Mouse (Mus musculus) kidney, postnatal 0 days (tissue): ENCODE measurements around the gene Unk. TPM values are rescaled to one million over a fixed set of nuclear protein-coding genes. Genes with fewer than 3 reads are reported as not detected.

Source experiments
- ATAC-seq: fragments of 200-750 bp; cut with Nextera tagmentation; replicated peaks from 2 replicates; pipeline ENCODE4 v1.8.0; 2017; ENCODE audit warnings: low read depth, moderate number of reproducible peaks, moderate TSS enrichment, moderate library complexity; ENCODE audit not compliant: low FRiP score
- DNase-seq: peaks from one replicate; pipeline ENCODE4 v3.0.0-alpha.2; 2016; ENCODE audit warnings: low spot score
- H3K27ac ChIP-seq: fragments of 300-500 bp; sonication (generic); 2 replicates; pipeline ENCODE4 v1.5.1; 2014; ENCODE audit warnings: mild to moderate bottlenecking
- H3K27me3 ChIP-seq: fragments of 300-500 bp; sonication (generic); 2 replicates; pipeline ENCODE4 v1.6.1; 2014; ENCODE audit warnings: low read length, mixed read lengths; ENCODE audit not compliant: insufficient read depth
- H3K36me3 ChIP-seq: fragments of 300-500 bp; sonication (generic); 2 replicates; pipeline ENCODE4 v1.6.1; 2014; ENCODE audit warnings: low read length, mixed read lengths; ENCODE audit not compliant: insufficient read depth
- H3K4me1 ChIP-seq: fragments of 300-500 bp; sonication (generic); replicated peaks from 2 replicates; pipeline ENCODE4 v1.6.1; 2014; ENCODE audit warnings: antibody characterized with exemption, low read length, mixed read lengths; ENCODE audit not compliant: insufficient read depth
- H3K4me2 ChIP-seq: fragments of 300-500 bp; sonication (generic); 2 replicates; pipeline ENCODE4 v1.6.1; 2014; ENCODE audit warnings: mild to moderate bottlenecking, low read length, moderate library complexity, mixed read lengths
- H3K4me3 ChIP-seq: fragments of 300-500 bp; sonication (generic); replicated peaks from 2 replicates; pipeline ENCODE4 v1.5.1; 2014; ENCODE audit warnings: low read depth, low read length
- H3K9ac ChIP-seq: fragments of 300-500 bp; sonication (generic); 2 replicates; pipeline ENCODE4 v1.6.1; 2014; ENCODE audit warnings: low read depth, low read length
- H3K9me3 ChIP-seq: fragments of 300-500 bp; sonication (generic); replicated peaks from 2 replicates; pipeline ENCODE4 v1.6.1; 2016; ENCODE audit warnings: low read length, inconsistent platforms, mixed read lengths
- CTCF ChIP-seq: IDR thresholded peaks from 2 replicates; pipeline ENCODE4 v1.5.1; 2016; ENCODE audit warnings: antibody characterized with exemption, low read depth, mild to moderate bottlenecking, moderate library complexity
- WGBS: fragments of 180-500 bp; shearing (Covaris S2); extraction: QIAGEN DNeasy Blood & Tissue Kit; methylation state at CpG from one replicate; pipeline ENCODE4 v1.1.7; 2014; 5-methylcytosine and 5-hydroxymethylcytosine counted together
- polyA plus RNA-seq: library from polyadenylated mRNA; unstranded; fragments of >200 nt; fragmentation: Nextera tagmentation; extraction: Ambion mirVana; gene quantifications from 2 replicates; pipeline ENCODE4 v1.2.1, GENCODE M21; 2015

The Unk gene
- polyA plus RNA-seq, 1 experiment from 2014 or later: 21.4 TPM

DNA sequence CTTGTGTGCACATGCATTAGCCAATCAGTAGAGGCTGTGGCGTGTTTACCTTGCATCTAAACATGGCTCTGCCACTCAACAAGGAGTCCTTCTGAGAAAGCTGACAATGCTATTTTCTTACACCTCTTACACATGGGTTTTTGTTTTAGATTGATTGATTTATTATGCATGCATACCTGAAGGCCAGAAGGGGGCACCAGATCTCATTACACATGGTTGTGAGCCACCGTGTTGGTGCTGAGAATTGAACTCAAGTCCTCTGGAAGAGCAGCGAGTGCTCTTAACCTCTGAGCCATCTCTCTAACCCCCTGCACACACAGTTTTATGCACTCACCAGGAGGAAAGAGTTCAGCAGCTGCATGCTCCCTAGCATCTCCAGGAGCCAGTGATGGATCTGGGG, 27.2 kb upstream of the Unk start:
- no peak overlapping the region for H3K27ac ChIP-seq
- H3K4me3 ChIP-seq: no peak overlapping the region
- no peaks in the 10 kb centered on the region; the same call in 1 of the 2 replicates for H3K27me3 ChIP-seq
- H3K4me1 ChIP-seq: peaks cover 13% of the 10 kb centered on the region; the same call in 1 of the 2 replicates
- TF ChIP-seq CTCF: peak; percentile 37
- no peak overlapping the region for H3K4me2 ChIP-seq
- 87% methylated on average over 3 of the region's 3 CpGs for WGBS
- no peak overlapping the region for H3K9ac ChIP-seq
- no peaks in the 10 kb centered on the region for H3K9me3 ChIP-seq
- ATAC-seq (no peak), DNase-seq (no peak)
- 0 out of 2 replicates have a peak, but pooled peaks cover 1% of the 10 kb centered on the region for H3K36me3 ChIP-seq

GRCm38 (mm10) chr11:116004186-116004823, 25.8 kb upstream of the Unk start:
- H3K36me3 ChIP-seq: 0 out of 2 replicates have a peak, but pooled peaks cover 11% of the 10 kb centered on the region
- no peaks in the 10 kb centered on the region for H3K9me3 ChIP-seq
- H3K4me1 ChIP-seq: peaks cover 13% of the 10 kb centered on the region; the same call in 1 of the 2 replicates
- no peaks in the 10 kb centered on the region; the same call in 1 of the 2 replicates for H3K27me3 ChIP-seq
- ATAC-seq: no peak
- peak; percentile 47 for DNase-seq
- H3K9ac ChIP-seq: peak overlapping the region; percentile 24
- H3K4me2 ChIP-seq: peak overlapping the region; percentile 50
- peak overlapping the region; percentile 26 for H3K4me3 ChIP-seq
- 28% methylated on average over 8 of the region's 8 CpGs for WGBS
- no peak for TF ChIP-seq CTCF
- H3K27ac ChIP-seq: peak overlapping the region; percentile 62

GRCm38 (mm10) chr11:116004840-116005700, 25.1 kb upstream of the Unk start:
- DNase-seq (peak; percentile 87), ATAC-seq (peak; percentile 55)
- peak; percentile 74 for TF ChIP-seq CTCF
- peaks cover 13% of the 10 kb centered on the region; the same call in 1 of the 2 replicates for H3K4me1 ChIP-seq
- 4% methylated on average over 54 of the region's 54 CpGs for WGBS
- peak overlapping the region; percentile 24 for H3K9ac ChIP-seq
- peak overlapping the region; percentile 62; the same call in 1 of the 2 replicates for H3K27ac ChIP-seq
- no peaks in the 10 kb centered on the region; the same call in 1 of the 2 replicates for H3K27me3 ChIP-seq
- 0 out of 2 replicates have a peak, but pooled peaks cover 13% of the 10 kb centered on the region for H3K36me3 ChIP-seq
- H3K4me3 ChIP-seq: peak overlapping the region; percentile 26
- H3K9me3 ChIP-seq: no peaks in the 10 kb centered on the region
- peak overlapping the region; percentile 50 for H3K4me2 ChIP-seq

GRCm38 (mm10) chr11:116005701-116006419, 24.3 kb upstream of the Unk start:
- 0 out of 2 replicates have a peak, but pooled peaks cover 13% of the 10 kb centered on the region for H3K36me3 ChIP-seq
- ATAC-seq: peak; percentile 22
- peaks cover 13% of the 10 kb centered on the region; the same call in 1 of the 2 replicates for H3K4me1 ChIP-seq
- H3K4me2 ChIP-seq: peak overlapping the region; percentile 50
- H3K9me3 ChIP-seq: no peaks in the 10 kb centered on the region
- peak overlapping the region; percentile 24; the same call in 1 of the 2 replicates for H3K9ac ChIP-seq
- 54% methylated on average over 9 of the region's 9 CpGs for WGBS
- H3K27me3 ChIP-seq: no peaks in the 10 kb centered on the region
- H3K4me3 ChIP-seq: no peak overlapping the region
- DNase-seq: no peak
- TF ChIP-seq CTCF: no peak
- peak overlapping the region; percentile 2; the same call in 1 of the 2 replicates for H3K27ac ChIP-seq

DNA sequence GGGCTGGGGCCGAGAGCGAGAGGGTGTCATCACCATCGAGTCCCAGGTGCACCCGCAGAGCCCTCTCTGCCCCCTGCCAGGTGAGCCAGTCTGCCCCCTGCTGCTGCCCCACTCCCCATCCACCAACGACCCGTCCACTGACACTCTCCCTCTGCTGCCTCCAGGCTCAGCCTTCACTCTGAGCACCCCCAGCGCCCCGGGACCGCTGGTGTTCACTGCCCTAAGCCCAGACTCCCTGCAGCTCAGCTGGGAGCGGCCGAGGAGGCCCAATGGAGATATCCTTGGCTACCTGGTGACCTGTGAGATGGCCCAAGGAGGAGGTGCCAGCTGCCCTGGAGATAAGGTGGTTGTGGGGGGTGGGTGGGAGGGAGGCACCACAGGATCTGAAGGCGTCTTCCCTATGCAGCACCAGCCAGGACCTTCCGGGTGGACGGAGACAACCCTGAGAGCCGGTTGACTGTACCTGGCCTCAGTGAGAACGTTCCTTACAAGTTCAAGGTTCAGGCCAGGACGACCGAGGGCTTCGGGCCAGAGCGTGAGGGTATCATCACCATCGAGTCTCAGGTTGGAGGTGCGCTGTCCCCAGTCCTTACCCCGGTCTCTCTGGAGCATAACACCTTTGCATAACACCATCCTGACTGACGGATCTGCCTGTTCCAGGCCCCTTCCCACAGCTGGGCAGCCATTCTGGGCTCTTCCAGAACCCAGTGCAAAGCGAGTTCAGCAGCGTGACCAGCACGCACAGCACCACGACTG, 22.8 kb upstream of the Unk start:
- WGBS: 86% methylated on average over 28 of the region's 28 CpGs
- Histone ChIP-seq H3K4me3 (no peak overlapping the region), H3K4me1 (peaks cover 17% of the 10 kb centered on the region), H3K4me2 (no peak overlapping the region), H3K9ac (no peak overlapping the region), H3K36me3 (0 out of 2 replicates have a peak, but pooled peaks cover 13% of the 10 kb centered on the region), H3K27ac (no peak overlapping the region), H3K27me3 (no peaks in the 10 kb centered on the region), H3K9me3 (no peaks in the 10 kb centered on the region)
- DNase-seq (no peak), ATAC-seq (no peak)
- TF ChIP-seq CTCF: no peak
